Mouse (Mus musculus) ES-E14 (cell line): ENCODE results near the gene Cactin. TPM values are rescaled to one million over a fixed set of nuclear protein-coding genes. Genes with fewer than 3 reads are reported as not detected.
A peak's percentile ranks its signal among the peaks of the same experiment; 100 is the strongest.

ENCODE experiments used
- DNase-seq: peaks from one replicate; pipeline ENCODE4 v3.0.0-alpha.2; 2013; ENCODE audit warnings: low read depth, low spot score
- H3K27ac ChIP-seq: 2 replicates; pipeline ENCODE4 v1.5.1; 2012; ENCODE audit warnings: low read depth, mild to moderate bottlenecking, low read length, moderate library complexity, mixed read lengths; ENCODE audit not compliant: poor library complexity, insufficient read depth, severe bottlenecking
- H3K36me3 ChIP-seq: 2 replicates; pipeline ENCODE4 v1.6.1; 2012; ENCODE audit warnings: mild to moderate bottlenecking, low read length, moderate library complexity, mixed read lengths; ENCODE audit not compliant: control insufficient read depth, poor library complexity, insufficient read depth, severe bottlenecking
- H3K4me1 ChIP-seq, 2 experiments: fragments of 150-350 bp in 1 of 2; sonication (generic) in 1 of 2; 2 replicates each; pipeline ENCODE4 v1.6.1; 2012; ENCODE audit warnings: low read length in 2 of 2, mild to moderate bottlenecking in 1 of 2, mixed read lengths in 1 of 2; ENCODE audit not compliant: control insufficient read depth in 2 of 2, insufficient read depth in 2 of 2, poor library complexity in 1 of 2
- H3K4me3 ChIP-seq, 2 experiments: fragments of 150-350 bp in 1 of 2; sonication (generic) in 1 of 2; 2 replicates each; pipeline ENCODE4 v1.5.1; 2012; ENCODE audit warnings: low read length in 2 of 2, low read depth in 1 of 2, mild to moderate bottlenecking in 1 of 2, mixed read lengths in 1 of 2; ENCODE audit not compliant: insufficient read depth in 1 of 2, poor library complexity in 1 of 2, severe bottlenecking in 1 of 2
- H3K9ac ChIP-seq: 2 replicates; pipeline ENCODE4 v1.6.1; 2012; ENCODE audit warnings: low read depth, mild to moderate bottlenecking, low read length, mixed read lengths; ENCODE audit not compliant: poor library complexity, insufficient read depth, severe bottlenecking
- H3K9me3 ChIP-seq: fragments of 150-350 bp; sonication (generic); 2 replicates; pipeline ENCODE4 v1.6.1; 2012; ENCODE audit warnings: low read depth, mild to moderate bottlenecking, low read length; ENCODE audit not compliant: control insufficient read depth, insufficient read depth
- CHD2 ChIP-seq: IDR thresholded peaks from 2 replicates; pipeline ENCODE4 v1.6.1; 2014; ENCODE audit warnings: mild to moderate bottlenecking, low read depth, low read length, inconsistent platforms
- HCFC1 ChIP-seq: IDR thresholded peaks from 2 replicates; pipeline ENCODE4 v1.6.1; 2012; ENCODE audit warnings: low read length, inconsistent platforms, borderline replicate concordance; ENCODE audit not compliant: insufficient read depth
- MAFK ChIP-seq: IDR thresholded peaks from 2 replicates; pipeline ENCODE4 v1.6.1; 2014; ENCODE audit warnings: mild to moderate bottlenecking, low read depth, low read length, inconsistent platforms; ENCODE audit not compliant: insufficient read depth
- ZC3H11A ChIP-seq: IDR thresholded peaks from 2 replicates; pipeline ENCODE4 v1.6.1; 2012; ENCODE audit warnings: low read depth, mild to moderate bottlenecking, inconsistent platforms, low read length, borderline replicate concordance
- ZNF384 ChIP-seq: IDR thresholded peaks from 2 replicates; pipeline ENCODE4 v1.6.1; 2012; ENCODE audit warnings: low read depth, low read length, inconsistent platforms
- in situ Hi-C, 2 experiments: fragments of 600-800 bp; cut with MboI; formaldehyde crosslinking; loops; one replicate each; pipeline ENCODE4 v1.15.1; 2025; ENCODE audit warnings: low sequenced_read_pairs in 2 of 2, inconsistent platforms in 1 of 2; ENCODE audit not compliant: unreplicated experiment in 2 of 2
- total RNA-seq: library from RNA; depleted of rRNA; stranded (reverse); fragments of 300-350 nt; gene quantifications from 2 replicates; pipeline ENCODE4 v1.2.3, GENCODE M21; 2012

Cactin gene
- total RNA-seq, 1 experiment = 54.9 TPM

DNA sequence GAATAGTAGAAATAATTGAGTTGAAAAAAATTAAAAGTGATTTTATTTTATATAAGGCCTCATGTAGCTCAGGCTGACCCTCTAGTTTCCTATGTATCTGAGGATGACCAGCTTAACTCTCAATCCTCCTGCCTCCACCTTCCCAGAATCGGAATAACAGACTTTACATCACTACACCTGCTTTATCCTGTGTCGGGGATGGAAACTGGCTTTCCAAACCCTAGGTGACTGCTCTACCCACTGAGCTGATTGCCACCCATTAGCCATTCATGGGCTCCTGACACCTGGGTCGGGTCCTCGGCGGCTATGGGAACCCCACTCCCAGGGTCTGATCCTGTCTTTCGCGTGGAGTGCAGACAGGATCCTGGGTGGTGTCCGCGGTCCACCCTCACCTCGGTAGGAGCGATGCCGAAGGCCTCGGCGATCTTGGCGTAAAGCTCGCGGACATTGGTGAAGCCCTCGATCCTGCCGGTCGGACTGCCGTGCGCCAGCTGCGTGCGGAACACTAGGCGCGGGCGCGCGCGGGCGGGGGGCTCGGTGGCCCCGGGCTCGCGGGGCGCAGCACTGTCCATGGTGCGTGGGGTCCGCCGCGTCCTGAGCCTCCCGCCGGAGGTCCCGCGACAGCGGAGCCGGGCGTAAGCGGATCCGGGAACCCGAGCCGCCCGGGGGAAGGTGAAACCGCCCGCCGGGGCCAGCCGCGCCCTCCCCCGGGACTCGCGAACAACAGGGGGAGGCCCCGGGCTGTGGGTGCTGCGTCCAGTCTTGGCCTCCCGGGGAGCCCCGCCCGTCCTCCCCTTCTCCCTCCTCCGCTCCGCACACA lies 22.0 kb downstream of the Cactin start, which contains the start of gene Gipc3:
Gene Gipc3, minus strand, starts transcription at position 581 of the 820 bp plus-strand sequence.
- Histone ChIP-seq H3K9me3 (no peaks in the 10 kb centered on the region), H3K4me3 (peak within 1 kb of the TSS; percentile 31 to 64; a peak in 3 of 4 replicates), H3K36me3 (no peaks in the 10 kb centered on the region), H3K27ac (no peak within 1 kb of the TSS), H3K4me1 (peaks cover 0 to 16% of the 10 kb centered on the region in 2 experiments; a peak in 2 of 4 replicates), H3K9ac (peak within 1 kb of the TSS; percentile 42)
- no peak for TF ChIP-seq HCFC1
- TF ChIP-seq ZC3H11A = no peak
- TF ChIP-seq CHD2 = no peak
- no peak for TF ChIP-seq MAFK
- no peak for TF ChIP-seq ZNF384
- in situ Hi-C loops = no loop called here
- no peak for DNase-seq

DNA sequence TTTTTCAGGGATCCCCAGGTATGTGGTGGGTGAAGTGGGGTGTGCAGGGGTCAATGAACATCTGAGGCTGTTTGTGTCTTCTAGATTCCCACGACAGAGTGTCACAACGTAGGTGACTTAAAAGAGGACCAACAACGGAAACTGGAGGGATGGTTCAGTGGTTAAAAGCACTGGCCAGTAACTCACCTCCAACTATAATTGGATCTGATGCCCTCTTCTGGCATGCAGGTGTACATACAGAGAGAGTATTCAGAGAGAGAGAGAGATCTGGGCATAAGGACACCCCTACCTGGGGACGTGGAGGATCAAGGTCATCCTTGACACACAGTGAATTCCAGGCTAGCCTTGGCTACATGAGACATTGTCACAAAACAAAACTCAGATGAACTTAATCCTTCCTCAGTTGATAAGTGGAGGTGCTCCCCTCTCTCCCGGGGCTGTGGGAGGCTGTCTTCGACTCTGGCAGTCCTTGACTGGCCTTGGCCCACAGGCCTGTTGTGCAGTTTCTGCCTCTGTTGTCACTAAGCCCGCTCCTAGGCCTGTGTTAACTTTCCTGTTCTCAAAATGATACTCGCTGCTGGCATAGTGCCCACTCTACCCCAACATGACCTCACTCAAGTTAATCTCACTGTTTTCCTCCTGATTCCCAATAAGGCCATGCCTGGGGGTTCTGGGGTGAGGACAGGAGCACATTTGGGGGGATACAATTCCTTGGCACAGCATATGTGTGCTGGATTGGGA lies 23.7 kb downstream of the Cactin start:
- Histone ChIP-seq H3K4me1 (peaks cover 3 to 21% of the 10 kb centered on the region in 2 experiments; a peak in 3 of 4 replicates), H3K9me3 (no peaks in the 10 kb centered on the region), H3K27ac (no peak overlapping the region), H3K4me3 (no peak overlapping the region), H3K36me3 (no peaks in the 10 kb centered on the region), H3K9ac (no peak overlapping the region)
- DNase-seq = no peak
- no peak for TF ChIP-seq MAFK
- TF ChIP-seq HCFC1 = no peak
- TF ChIP-seq CHD2 = no peak
- no peak for TF ChIP-seq ZC3H11A
- no peak for TF ChIP-seq ZNF384
- in situ Hi-C loops = no loop called here

DNA sequence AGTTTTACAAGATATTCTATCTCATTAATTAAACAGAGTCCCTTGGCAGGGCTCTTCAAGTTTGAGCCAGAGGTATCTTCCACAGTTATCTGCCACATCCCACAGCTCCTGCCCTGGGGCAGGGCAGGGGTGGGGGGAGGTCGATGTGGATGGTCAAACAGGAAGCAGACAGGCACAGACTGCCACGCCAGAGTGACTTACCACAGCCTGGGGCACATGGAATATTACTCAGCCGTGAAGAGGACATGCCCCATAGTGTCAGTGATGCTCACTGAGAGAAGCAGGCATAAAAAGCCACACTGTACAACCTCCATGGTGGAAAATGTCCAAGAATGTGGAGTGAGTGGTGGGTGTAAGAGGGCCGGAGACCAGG lies 24.2 kb downstream of the Cactin start:
- no peak overlapping the region for H3K4me3 ChIP-seq
- peaks cover 4 to 18% of the 10 kb centered on the region in 2 experiments; a peak in 3 of 4 replicates for H3K4me1 ChIP-seq
- in situ Hi-C loops = no loop called here
- TF ChIP-seq MAFK (no peak), ZC3H11A (no peak), ZNF384 (no peak), CHD2 (no peak), HCFC1 (no peak)
- no peak overlapping the region for H3K27ac ChIP-seq
- DNase-seq = no peak
- H3K9me3 ChIP-seq = no peaks in the 10 kb centered on the region
- no peaks in the 10 kb centered on the region for H3K36me3 ChIP-seq
- no peak overlapping the region for H3K9ac ChIP-seq

DNA sequence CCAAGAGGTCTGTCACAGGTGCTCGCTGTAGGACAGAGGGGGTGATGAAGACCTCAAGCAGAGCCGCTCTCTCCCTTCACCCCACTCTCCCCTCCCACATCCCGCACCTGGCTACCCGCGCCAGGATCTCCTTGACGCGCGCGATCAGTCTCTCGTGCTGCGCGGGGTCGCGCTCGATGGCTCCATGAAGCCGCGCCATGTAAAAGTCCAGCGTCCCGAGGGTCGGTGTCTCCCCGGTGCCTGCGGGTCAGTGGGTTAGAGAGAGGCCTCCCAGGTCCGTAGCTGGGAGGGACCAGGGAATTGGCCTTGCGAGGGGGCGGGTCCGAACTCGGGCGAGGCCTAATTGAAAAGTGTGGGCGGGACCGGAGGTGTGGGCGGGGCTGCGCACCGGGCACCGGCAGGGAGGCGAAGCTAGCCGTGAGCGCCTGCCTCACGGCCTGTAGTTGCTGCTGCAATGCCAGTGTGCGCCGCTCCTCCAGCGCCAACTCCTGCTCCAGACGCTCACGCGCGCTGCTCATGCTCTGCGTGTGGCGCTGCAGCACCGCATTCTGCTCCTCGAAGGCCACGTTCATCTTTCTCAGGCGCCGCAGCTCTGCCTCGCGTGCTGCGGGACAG lies 25.7 kb downstream of the Cactin start:
- DNase-seq = no peak
- Histone ChIP-seq H3K9me3 (no peaks in the 10 kb centered on the region), H3K4me3 (peak overlapping the region; percentile 31 to 60), H3K4me1 (peaks cover 4 to 8% of the 10 kb centered on the region in 2 experiments; a peak in 3 of 4 replicates), H3K27ac (no peak overlapping the region), H3K9ac (peak overlapping the region; percentile 64; the same call in 1 of the 2 replicates), H3K36me3 (no peaks in the 10 kb centered on the region)
- TF ChIP-seq CHD2 (no peak), MAFK (no peak), ZNF384 (no peak), ZC3H11A (no peak), HCFC1 (no peak)
- in situ Hi-C loops = no loop called here
